Mouse (Mus musculus) heart, postnatal 4 days (tissue): Measurements from ENCODE around the gene Cdkl4. TPM values are rescaled to one million over a fixed set of nuclear protein-coding genes. Genes with fewer than 3 reads are reported as not detected.
"Not testable (repeated sequence)": the region's sequence is repeated elsewhere in the genome, so short reads cannot be mapped to it uniquely, and the experiment has no call there.

Experiments
- DNase-seq: peaks from one replicate; pipeline ENCODE4 v3.0.0; 2021
- total RNA-seq, 2 experiments: library from RNA; stranded (reverse); gene quantifications; 2 replicates each; pipeline ENCODE4 v1.2.3; 2021

Gene Cdkl4
- total RNA-seq, 2 experiments from 2014 or later: 0.09 TPM; not detected in 1

GRCm38 (mm10) chr17:80563762-80564610, 13.6 kb downstream of the Cdkl4 start:
- not testable (repeated sequence) for DNase-seq

GRCm38 (mm10) chr17:80562792-80563191, 14.8 kb downstream of the Cdkl4 start:
- DNase-seq: no peak

- DNase-seq: peak; percentile 81
These were observed 16.8 kb downstream of the Cdkl4 start for GRCm38 (mm10) chr17:80560669-80561401.

- no peak for DNase-seq
These were observed 17.9 kb downstream of the Cdkl4 start for GRCm38 (mm10) chr17:80559745-80560144.

- peak; percentile 62 for DNase-seq
These were observed 18.6 kb downstream of the Cdkl4 start for GRCm38 (mm10) chr17:80559050-80559449.

- no peak for DNase-seq
These were observed 19.0 kb downstream of the Cdkl4 start for GRCm38 (mm10) chr17:80558583-80558982.

- DNase-seq: no peak
These were observed 20.2 kb downstream of the Cdkl4 start for GRCm38 (mm10) chr17:80557461-80557860.

- peak; percentile 76 for DNase-seq
These were observed 24.0 kb downstream of the Cdkl4 start for GRCm38 (mm10) chr17:80553318-80554270.

GRCm38 (mm10) chr17:80552653-80553052, 25.0 kb downstream of the Cdkl4 start:
- DNase-seq: no peak

- no peak for DNase-seq
These were observed 26.6 kb downstream of the Cdkl4 start for GRCm38 (mm10) chr17:80550981-80551380.

- DNase-seq: no peak
These were observed 30.8 kb downstream of the Cdkl4 start for GRCm38 (mm10) chr17:80546846-80547245.

GRCm38 (mm10) chr17:80546227-80546626, 31.4 kb downstream of the Cdkl4 start:
- DNase-seq: no peak

- DNase-seq: no peak
These were observed 34.0 kb downstream of the Cdkl4 start for GRCm38 (mm10) chr17:80543646-80544045.

GRCm38 (mm10) chr17:80537136-80537535, 40.5 kb downstream of the Cdkl4 start:
- no peak for DNase-seq

GRCm38 (mm10) chr17:80535633-80536032, 42.0 kb downstream of the Cdkl4 start:
- peak; percentile 21 for DNase-seq

GRCm38 (mm10) chr17:80531351-80531750, 46.3 kb downstream of the Cdkl4 start:
- DNase-seq: not testable (repeated sequence)

- no peak for DNase-seq
These were observed 54.4 kb downstream of the Cdkl4 start for GRCm38 (mm10) chr17:80523231-80523630.

GRCm38 (mm10) chr17:80522229-80522556, 55.4 kb downstream of the Cdkl4 start:
- DNase-seq: no peak

GRCm38 (mm10) chr17:80521521-80522228, 55.9 kb downstream of the Cdkl4 start:
- DNase-seq: no peak

- no peak for DNase-seq
These were observed 57.1 kb downstream of the Cdkl4 start for GRCm38 (mm10) chr17:80520537-80520936.

- DNase-seq: peak; percentile 44
These were observed 58.8 kb downstream of the Cdkl4 start for GRCm38 (mm10) chr17:80518811-80519210.

- DNase-seq: no peak
These were observed 60.4 kb downstream of the Cdkl4 start for GRCm38 (mm10) chr17:80517244-80517643.
